Mouse (Mus musculus): ENCODE results near the gene Sorbs1. TPM values are rescaled to one million over a fixed set of nuclear protein-coding genes. Genes with fewer than 3 reads are reported as not detected.

Sorbs1 gene
- total RNA-seq, 2 experiments from 2014 or later, result 158 to 227 TPM

- peak; percentile 60 for DNase-seq
- H3K27ac ChIP-seq, result peak overlapping the region; percentile 70
- peak; percentile 31 for TF ChIP-seq CTCF (IDR thresholded peaks at IDR 0.05)
- intact Hi-C loops (cut with DNase I), result no loop called here
- peak overlapping the region; percentile 2; the same call in 1 of the 2 replicates for H3K4me3 ChIP-seq
Measured at GRCm38 (mm10) chr19:40302916-40303315, 210.7 kb downstream of the Sorbs1 start.

GRCm38 (mm10) chr19:40302477-40302876 is 211.1 kb downstream of the Sorbs1 start:
- TF ChIP-seq CTCF (IDR thresholded peaks at IDR 0.05), result no peak
- intact Hi-C loops (cut with DNase I), result no loop called here
- peak overlapping the region; percentile 70 for H3K27ac ChIP-seq

GRCm38 (mm10) chr19:40299983-40300759 is 213.4 kb downstream of the Sorbs1 start:
- Histone ChIP-seq H3K27ac (no peak overlapping the region; the same call in 1 of the 2 replicates), H3K4me3 (no peak overlapping the region)
- intact Hi-C loops (cut with DNase I), result no loop called here
- no peak for TF ChIP-seq CTCF (IDR thresholded peaks at IDR 0.05)
- DNase-seq, result no peak

More at GRCm38 (mm10) chr19:40302477-40302876, 211.1 kb downstream of the Sorbs1 start:
- peak overlapping the region; percentile 2; the same call in 1 of the 2 replicates for H3K4me3 ChIP-seq
- DNase-seq, result no peak

GRCm38 (mm10) chr19:40299182-40299581 is 214.4 kb downstream of the Sorbs1 start:
- H3K27ac ChIP-seq, result no peak overlapping the region
- intact Hi-C loops (cut with DNase I), result no loop called here
- TF ChIP-seq CTCF (IDR thresholded peaks at IDR 0.05), result no peak
- peak overlapping the region; percentile 21 for H3K4me3 ChIP-seq
- DNase-seq, result no peak

GRCm38 (mm10) chr19:40298574-40298973 is 215.0 kb downstream of the Sorbs1 start:
- no peak overlapping the region for H3K4me3 ChIP-seq
- intact Hi-C loops (cut with DNase I), result no loop called here
- no peak for DNase-seq
- H3K27ac ChIP-seq, result no peak overlapping the region
- TF ChIP-seq CTCF (IDR thresholded peaks at IDR 0.05), result no peak

- no peak for DNase-seq
- Histone ChIP-seq H3K4me3 (no peak overlapping the region), H3K27ac (no peak overlapping the region)
- no peak for TF ChIP-seq CTCF (IDR thresholded peaks at IDR 0.05)
- intact Hi-C loops (cut with DNase I), result no loop called here
Measured at GRCm38 (mm10) chr19:40297798-40298144, 215.8 kb downstream of the Sorbs1 start.

GRCm38 (mm10) chr19:40297078-40297797 is 216.3 kb downstream of the Sorbs1 start:
- no peak for TF ChIP-seq CTCF (IDR thresholded peaks at IDR 0.05)
- intact Hi-C loops (cut with DNase I), result no loop called here
- H3K27ac ChIP-seq, result no peak overlapping the region
- no peak overlapping the region for H3K4me3 ChIP-seq
- DNase-seq, result no peak

- Histone ChIP-seq H3K4me3 (no peak overlapping the region), H3K27ac (no peak overlapping the region)
- DNase-seq, result no peak
- no peak for TF ChIP-seq CTCF (IDR thresholded peaks at IDR 0.05)
- intact Hi-C loops (cut with DNase I), result no loop called here
Measured at GRCm38 (mm10) chr19:40294231-40294630, 219.3 kb downstream of the Sorbs1 start.

GRCm38 (mm10) chr19:40293791-40294190 is 219.8 kb downstream of the Sorbs1 start:
- no peak overlapping the region for H3K4me3 ChIP-seq
- H3K27ac ChIP-seq, result no peak overlapping the region
- intact Hi-C loops (cut with DNase I), result no loop called here
- DNase-seq, result no peak
- no peak for TF ChIP-seq CTCF (IDR thresholded peaks at IDR 0.05)

GRCm38 (mm10) chr19:40290099-40290724 is 223.4 kb downstream of the Sorbs1 start:
- intact Hi-C loops (cut with DNase I), result no loop called here
- no peak for TF ChIP-seq CTCF (IDR thresholded peaks at IDR 0.05)
- Histone ChIP-seq H3K27ac (peak overlapping the region; percentile 70), H3K4me3 (peak overlapping the region; percentile 13)
- no peak for DNase-seq

- DNase-seq, result peak; percentile 55
- Histone ChIP-seq H3K27ac (peak overlapping the region; percentile 66), H3K4me3 (no peak overlapping the region)
- intact Hi-C loops (cut with DNase I), result no loop called here
- no peak for TF ChIP-seq CTCF (IDR thresholded peaks at IDR 0.05)
Measured at GRCm38 (mm10) chr19:40288415-40288814, 225.2 kb downstream of the Sorbs1 start.

- no peak overlapping the region for H3K4me3 ChIP-seq
- intact Hi-C loops (cut with DNase I), result no loop called here
- no peak overlapping the region for H3K27ac ChIP-seq
- TF ChIP-seq CTCF (IDR thresholded peaks at IDR 0.05), result no peak
- DNase-seq, result no peak
Measured at GRCm38 (mm10) chr19:40284704-40285103, 228.9 kb downstream of the Sorbs1 start.

GRCm38 (mm10) chr19:40283415-40283814 is 230.2 kb downstream of the Sorbs1 start:
- Histone ChIP-seq H3K27ac (no peak overlapping the region), H3K4me3 (no peak overlapping the region)
- intact Hi-C loops (cut with DNase I), result no loop called here
- TF ChIP-seq CTCF (IDR thresholded peaks at IDR 0.05), result no peak
- DNase-seq, result no peak

Data from gastrocnemius, adult 2 months (tissue).